Mouse (Mus musculus) CH12.LX (cell line): ENCODE measurements around the gene Pofut1. TPM values are rescaled to one million over a fixed set of nuclear protein-coding genes. Genes with fewer than 3 reads are reported as not detected.

Experiments used
- DNase-seq: peaks from one replicate; pipeline ENCODE4 v3.0.0-alpha.2; 2013; ENCODE audit errors: extremely low read depth
- H3K27ac ChIP-seq: 2 replicates; pipeline ENCODE4 v1.5.1; 2012; ENCODE audit warnings: low read depth, mild to moderate bottlenecking, control low read depth, moderate library complexity; ENCODE audit not compliant: insufficient read depth
- H3K27me3 ChIP-seq: replicated peaks from 2 replicates; pipeline ENCODE3; 2012; ENCODE audit warnings: inconsistent platforms
- H3K36me3 ChIP-seq, 2 experiments: replicated peaks in 1 of 2; 2 replicates each; pipeline versions ENCODE3 to v1.6.1; 2012; ENCODE audit warnings: inconsistent platforms in 1 of 2, low read length in 1 of 2, mild to moderate bottlenecking in 1 of 2, mixed read lengths in 1 of 2, moderate library complexity in 1 of 2; ENCODE audit not compliant: control insufficient read depth in 1 of 2, insufficient read depth in 1 of 2
- H3K4me1 ChIP-seq, 2 experiments: 2 replicates each; pipeline ENCODE4 v1.6.1; 2012; ENCODE audit warnings: inconsistent platforms in 1 of 2, moderate library complexity in 1 of 2; ENCODE audit not compliant: insufficient read depth in 2 of 2, control insufficient read depth in 1 of 2
- H3K4me2 ChIP-seq: 2 replicates; pipeline ENCODE4 v1.6.1; 2012; ENCODE audit warnings: low read depth, mild to moderate bottlenecking, control low read depth; ENCODE audit not compliant: poor library complexity, insufficient read depth, severe bottlenecking
- H3K4me3 ChIP-seq, 3 experiments: fragments of 150-350 bp in 1 of 3; sonication (generic) in 1 of 3; replicated peaks in 1 of 3; 2 replicates each; pipeline versions ENCODE3 to v1.5.1; 2011 to 2012; ENCODE audit warnings: low read depth in 2 of 3, low read length in 2 of 3, mild to moderate bottlenecking in 2 of 3, moderate library complexity in 2 of 3, control low read depth in 1 of 3, improper control_type of control experiment in 1 of 3, inconsistent platforms in 1 of 3, mixed read lengths in 1 of 3; ENCODE audit not compliant: poor library complexity in 1 of 3
- H3K79me2 ChIP-seq: replicated peaks from 2 replicates; pipeline ENCODE4 v1.6.1; 2012; ENCODE audit warnings: mild to moderate bottlenecking, moderate library complexity; ENCODE audit not compliant: control insufficient read depth, poor library complexity, insufficient read depth, severe bottlenecking; ENCODE audit errors: extremely low read depth
- H3K9ac ChIP-seq: 2 replicates; pipeline ENCODE4 v1.6.1; 2012; ENCODE audit warnings: low read depth, mild to moderate bottlenecking, control low read depth, moderate library complexity; ENCODE audit not compliant: insufficient read depth
- H3K9me3 ChIP-seq: replicated peaks from 2 replicates; pipeline ENCODE3; 2012; ENCODE audit warnings: low read length, inconsistent platforms, mixed read lengths
- CHD2 ChIP-seq: IDR thresholded peaks from 2 replicates; pipeline ENCODE4 v1.6.1; 2011; ENCODE audit warnings: low read length, improper control_type of control experiment
- CTCF ChIP-seq, 2 experiments: IDR thresholded peaks in 1 of 2; conservative IDR thresholded peaks in 1 of 2; 2 replicates each; pipeline ENCODE4 v1.5.1; 2011 to 2012; ENCODE audit warnings: low read depth in 2 of 2, low read length in 2 of 2, improper control_type of control experiment in 1 of 2, inconsistent platforms in 1 of 2, mild to moderate bottlenecking in 1 of 2, moderate library complexity in 1 of 2
- ELF1 ChIP-seq: IDR thresholded peaks from 2 replicates; pipeline ENCODE4 v1.6.1; 2014; ENCODE audit warnings: low read depth, mild to moderate bottlenecking, inconsistent platforms, low read length, improper control_type of control experiment
- ETS1 ChIP-seq: conservative IDR thresholded peaks from 2 replicates; pipeline ENCODE4 v1.6.1; 2012; ENCODE audit warnings: low read depth, mild to moderate bottlenecking, inconsistent platforms, low read length, improper control_type of control experiment, moderate library complexity
- JUN ChIP-seq: IDR thresholded peaks from 2 replicates; pipeline ENCODE4 v1.6.1; 2011; ENCODE audit warnings: low read depth, mild to moderate bottlenecking, low read length, improper control_type of control experiment, moderate library complexity; ENCODE audit not compliant: insufficient read depth
- KAT2A ChIP-seq: IDR thresholded peaks from 2 replicates; pipeline ENCODE4 v1.6.1; 2012; ENCODE audit warnings: low read length, improper control_type of control experiment, inconsistent platforms; ENCODE audit not compliant: insufficient replicate concordance
- MAFK ChIP-seq: IDR thresholded peaks from 2 replicates; pipeline ENCODE4 v1.6.1; 2011; ENCODE audit warnings: low read length, improper control_type of control experiment; ENCODE audit not compliant: insufficient replicate concordance
- MAZ ChIP-seq: IDR thresholded peaks from 2 replicates; pipeline ENCODE4 v1.6.1; 2012; ENCODE audit warnings: low read depth, mild to moderate bottlenecking, inconsistent platforms, low read length, improper control_type of control experiment, moderate library complexity
- MYC ChIP-seq: IDR thresholded peaks from 2 replicates; pipeline ENCODE4 v1.6.1; 2011; ENCODE audit warnings: low read depth, mild to moderate bottlenecking, improper control_type of control experiment, low read length
- NELFE ChIP-seq: IDR thresholded peaks from 2 replicates; pipeline ENCODE4 v1.6.1; 2011; ENCODE audit warnings: low read depth, low read length, improper control_type of control experiment
- NRF1 ChIP-seq: IDR thresholded peaks from 2 replicates; pipeline ENCODE4 v1.6.1; 2014; ENCODE audit warnings: low read depth, mild to moderate bottlenecking, inconsistent platforms, low read length, improper control_type of control experiment, moderate library complexity
- POLR2A ChIP-seq: IDR thresholded peaks from 2 replicates; pipeline ENCODE4 v1.6.1; 2011; ENCODE audit warnings: low read depth, mild to moderate bottlenecking, improper control_type of control experiment, low read length
- POLR2AphosphoS2 ChIP-seq: IDR thresholded peaks from 2 replicates; pipeline ENCODE4 v1.6.1; 2011; ENCODE audit warnings: low read depth, low read length, improper control_type of control experiment
- RAD21 ChIP-seq: IDR thresholded peaks from 2 replicates; pipeline ENCODE4 v1.6.1; 2011; ENCODE audit warnings: low read depth, mild to moderate bottlenecking, low read length, improper control_type of control experiment, moderate library complexity
- RCOR1 ChIP-seq: conservative IDR thresholded peaks from 2 replicates; pipeline ENCODE4 v1.6.1; 2012; ENCODE audit warnings: low read depth, mild to moderate bottlenecking, inconsistent platforms, low read length, improper control_type of control experiment
- TBP ChIP-seq: conservative IDR thresholded peaks from 2 replicates; pipeline ENCODE4 v1.6.1; 2011; ENCODE audit warnings: low read depth, low read length, improper control_type of control experiment
- TCF12 ChIP-seq: IDR thresholded peaks from 2 replicates; pipeline ENCODE4 v1.6.1; 2014; ENCODE audit warnings: low read depth, mild to moderate bottlenecking, inconsistent platforms, low read length, improper control_type of control experiment
- USF2 ChIP-seq: conservative IDR thresholded peaks from 2 replicates; pipeline ENCODE4 v1.6.1; 2011; ENCODE audit warnings: low read depth, low read length, improper control_type of control experiment
- ZKSCAN1 ChIP-seq: IDR thresholded peaks from 2 replicates; pipeline ENCODE4 v1.6.1; 2012; ENCODE audit warnings: low read depth, inconsistent platforms, low read length, improper control_type of control experiment, borderline replicate concordance
- ZNF384 ChIP-seq: IDR thresholded peaks from 2 replicates; pipeline ENCODE4 v1.6.1; 2012; ENCODE audit warnings: low read depth, low read length, improper control_type of control experiment, inconsistent platforms
- dilution Hi-C: fragments of 300-500 bp; cut with MboI; formaldehyde crosslinking; loops from 2 replicates; pipeline ENCODE4 v1.14.3; 2020; ENCODE audit warnings: low sequenced_read_pairs; ENCODE audit not compliant: extremely low pct_unique_long_range_greater_than_20kb, extremely low pct_ligation_motif_present
- in situ Hi-C: fragments of 300-500 bp; cut with MboI; formaldehyde crosslinking; loops from 3 replicates; pipeline ENCODE4 v1.14.3; 2019; ENCODE audit warnings: low sequenced_read_pairs, low pct_ligation_motif_present, low pct_unique_long_range_greater_than_20kb, mixed read lengths
- polyA plus RNA-seq: library from polyadenylated mRNA; unstranded; fragments of >175 nt; gene quantifications from 2 replicates; pipeline ENCODE4 v1.2.1, GENCODE M21; 2012; ENCODE audit warnings: low read depth; ENCODE audit not compliant: insufficient read length
- total RNA-seq, 2 experiments: library from RNA; depleted of rRNA; stranded (reverse); fragments of 300-350 nt in 1 of 2; fragments of >200 nt in 1 of 2; gene quantifications; 2 replicates each; pipeline ENCODE4 v1.2.3; 2012 to 2014

The Pofut1 gene
- total and polyA plus RNA-seq, 3 experiments: 15.0 to 25.6 (median 22.8) TPM

DNA sequence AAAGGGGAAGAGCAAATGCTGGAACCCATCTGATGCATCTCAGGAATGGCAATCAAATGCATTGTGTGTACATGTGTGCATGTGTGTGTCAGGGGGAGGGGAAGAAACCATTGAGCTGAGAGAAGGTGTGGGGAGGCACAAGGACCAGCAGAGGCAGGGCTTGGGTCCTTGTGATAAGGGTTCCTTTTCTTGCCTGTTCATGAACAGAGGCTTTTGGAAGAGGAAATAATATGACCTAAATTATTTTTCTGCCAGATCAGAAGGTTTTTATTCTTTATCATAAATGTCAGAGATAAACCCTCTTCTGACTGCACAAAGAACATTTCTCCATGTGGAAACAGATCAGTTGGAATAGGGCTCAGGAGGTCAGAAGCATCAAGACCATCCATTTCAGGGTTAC lies 19.2 kb upstream of the Pofut1 start:
- Histone ChIP-seq H3K4me3 (no peak overlapping the region), H3K4me1 (peaks cover 8 to 42% of the 10 kb centered on the region in 2 experiments), H3K9ac (no peak overlapping the region), H3K36me3 (peaks cover 0 to 36% of the 10 kb centered on the region in 2 experiments), H3K27me3 (no peaks in the 10 kb centered on the region), H3K9me3 (no peaks in the 10 kb centered on the region), H3K4me2 (no peak overlapping the region), H3K27ac (no peak overlapping the region), H3K79me2 (no peaks in the 10 kb centered on the region)
- in situ Hi-C loops (no loop called here), dilution Hi-C loops (no loop called here)
- no peak for DNase-seq
- TF ChIP-seq ZNF384 (no peak), JUN (no peak), ELF1 (no peak), MYC (no peak), RCOR1 (no peak), TCF12 (no peak), MAZ (no peak), USF2 (no peak), CHD2 (no peak), ETS1 (no peak), ZKSCAN1 (no peak), POLR2AphosphoS2 (no peak)

DNA sequence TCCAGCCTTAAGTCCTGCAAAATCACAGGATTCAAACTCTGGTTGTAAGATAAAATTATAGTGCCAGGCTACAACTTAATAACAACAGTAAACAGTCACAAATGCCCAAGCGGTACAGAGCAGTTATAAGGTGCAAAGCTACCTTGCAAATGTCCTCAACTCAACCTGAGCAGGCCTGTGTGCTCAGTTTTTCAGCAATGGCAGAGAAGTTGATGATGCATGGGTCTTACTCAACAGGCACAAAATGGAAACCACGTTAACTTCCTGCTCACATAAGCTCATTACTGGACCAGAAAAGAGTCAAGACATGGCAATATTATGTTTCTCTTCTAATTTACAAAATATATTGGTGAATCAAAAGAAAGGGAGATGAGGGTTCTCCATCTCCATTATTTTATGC lies 18.8 kb upstream of the Pofut1 start:
- Histone ChIP-seq H3K4me2 (no peak overlapping the region), H3K36me3 (peaks cover 0 to 38% of the 10 kb centered on the region in 2 experiments), H3K4me1 (peaks cover 8 to 47% of the 10 kb centered on the region in 2 experiments), H3K9me3 (no peaks in the 10 kb centered on the region), H3K27ac (no peak overlapping the region), H3K27me3 (no peaks in the 10 kb centered on the region), H3K4me3 (no peak overlapping the region), H3K9ac (no peak overlapping the region), H3K79me2 (no peaks in the 10 kb centered on the region)
- dilution Hi-C loops (no loop called here), in situ Hi-C loops (no loop called here)
- no peak for TF ChIP-seq NELFE
- no peak for TF ChIP-seq RAD21
- no peak for TF ChIP-seq CTCF (conservative IDR thresholded peaks at IDR 0.05 in 1 of 2, IDR thresholded peaks at IDR 0.05 in 1 of 2; ENCODE audit: low read depth in 2 of 2, low read length in 2 of 2)
- no peak for TF ChIP-seq TBP
- no peak for TF ChIP-seq ZKSCAN1
- TF ChIP-seq ETS1: no peak
- TF ChIP-seq POLR2AphosphoS2: no peak
- no peak for TF ChIP-seq RCOR1
- TF ChIP-seq KAT2A: no peak
- no peak for TF ChIP-seq MAFK
- no peak for TF ChIP-seq TCF12
- no peak for TF ChIP-seq ELF1
- no peak for TF ChIP-seq NRF1
- TF ChIP-seq POLR2A: no peak
- DNase-seq: no peak
